Mouse (Mus musculus) liver, adult 2 months (tissue): ENCODE data around the gene Vtcn1.

Source experiments
- CTCF ChIP-seq: fragments of 200-500 bp; IDR thresholded peaks from 2 replicates; pipeline ENCODE4 v1.5.1; 2011; ENCODE audit warnings: low read depth, low read length, control low read depth
- POLR2A ChIP-seq: fragments of 200-500 bp; IDR thresholded peaks from 2 replicates; pipeline ENCODE4 v1.6.1; 2011; ENCODE audit warnings: low read length, control low read depth; ENCODE audit not compliant: insufficient read depth; ENCODE audit errors: extremely low read depth

DNA sequence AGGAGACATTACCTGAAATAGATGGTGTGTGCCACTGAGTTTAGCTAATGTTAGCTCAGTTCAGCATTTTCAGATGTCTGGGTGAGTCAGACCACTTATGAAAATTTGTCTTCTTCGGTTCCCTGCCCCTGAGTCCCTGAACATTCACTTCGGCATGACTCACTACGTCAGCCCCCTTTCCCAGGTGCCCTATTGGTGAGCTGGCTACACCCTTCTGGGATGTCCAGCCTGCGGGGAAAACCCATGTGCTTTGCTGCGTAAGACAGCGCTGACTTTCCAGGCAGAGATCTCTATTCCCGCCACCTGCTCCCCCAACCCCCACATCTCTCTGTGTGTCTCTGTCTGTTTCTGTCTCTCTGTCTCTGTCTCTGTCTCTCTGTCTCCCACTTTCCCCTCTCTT, 23.1 kb downstream of the Vtcn1 start:
- TF ChIP-seq CTCF (no peak), POLR2A (no peak)
